Mouse (Mus musculus): ENCODE measurements around the gene Pnmal2.

- TF ChIP-seq CTCF (IDR thresholded peaks at IDR 0.05; ENCODE audit: low read depth, low read length) (no peak), POLR2A (IDR thresholded peaks at IDR 0.05; ENCODE audit: borderline replicate concordance, low read depth, low read length) (no peak)
Measured at GRCm38 (mm10) chr7:16911904-16912303, 32.6 kb upstream of the Pnmal2 start.
